Mouse (Mus musculus): ENCODE measurements around the gene Fam131c.

The Fam131c gene

DNA sequence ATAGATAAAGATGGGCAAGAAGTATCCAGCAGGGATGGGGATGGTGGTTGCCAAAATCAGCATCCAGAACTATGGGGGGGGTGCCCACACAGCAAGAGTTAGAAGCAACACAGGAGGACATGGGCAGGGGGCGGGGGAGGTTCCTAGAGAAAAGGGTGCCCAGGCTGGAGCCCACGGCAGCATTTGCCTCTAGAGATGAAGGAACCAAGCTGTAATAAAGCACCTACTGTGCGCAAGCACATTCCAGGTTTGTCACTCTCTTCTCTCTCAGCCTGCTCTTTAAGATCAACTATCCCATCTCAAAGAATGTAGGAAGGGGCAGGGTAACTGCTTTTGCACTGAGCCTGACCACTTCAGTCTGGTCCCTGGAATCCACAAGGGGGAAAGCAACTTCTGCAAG lies 40.6 kb downstream of the Fam131c start:
- DNase-seq (ENCODE audit: low spot score in 2 of 2), result no peak

DNA sequence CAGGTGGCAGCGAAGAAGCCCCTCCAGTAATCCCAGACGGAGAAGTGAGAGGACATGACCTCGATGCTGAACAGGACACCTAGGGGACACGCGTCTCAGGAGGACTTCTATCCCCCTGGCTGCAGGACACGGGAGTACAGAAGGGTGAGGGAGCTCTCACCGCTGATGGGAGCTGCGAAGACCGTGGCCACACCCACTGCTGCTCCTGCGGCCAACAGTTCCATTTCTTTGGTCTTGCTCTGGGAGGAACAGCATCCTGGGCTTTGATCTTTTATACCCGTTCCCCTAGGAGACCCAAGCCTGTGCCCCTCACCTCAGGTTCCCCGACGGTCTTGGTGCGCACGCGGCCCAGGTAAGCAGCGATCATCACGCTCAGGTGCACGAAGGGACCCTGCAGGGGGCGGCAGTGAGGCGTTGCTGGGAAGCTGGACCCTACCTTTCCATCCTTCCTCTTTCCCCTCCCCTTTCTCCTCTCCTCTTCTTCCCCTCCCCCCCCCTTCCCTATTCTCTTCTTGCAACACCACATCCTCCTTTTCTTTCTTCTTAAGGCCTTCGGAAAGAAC lies 43.5 kb downstream of the Fam131c start:
- DNase-seq (ENCODE audit: low spot score in 2 of 2), result no peak

DNA sequence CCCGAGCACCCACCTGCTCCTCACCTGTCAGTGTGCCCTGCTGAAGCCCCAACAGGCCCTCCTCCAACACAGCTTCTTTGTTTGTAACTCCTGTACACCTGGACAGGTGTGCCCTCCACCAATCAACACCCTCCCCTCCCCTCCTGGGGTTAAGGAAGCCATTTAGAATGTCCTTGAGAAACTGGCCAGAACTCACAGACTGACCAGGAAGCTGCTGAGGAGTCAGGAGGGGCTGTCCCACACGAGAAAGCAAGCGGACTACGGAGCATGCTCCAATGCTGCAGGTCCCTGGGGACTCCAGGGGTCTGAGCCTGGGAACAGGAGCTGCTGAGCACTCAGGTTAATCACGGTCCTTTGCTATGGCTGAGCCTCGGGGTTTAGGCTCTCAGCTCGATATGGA lies 47.9 kb downstream of the Fam131c start, which contains the start of gene Clcnkb:
TSS of gene Clcnkb (minus strand) at position 91 of the 400 bp plus-strand sequence.
- DNase-seq (ENCODE audit: low spot score in 2 of 2), result no peak

DNA sequence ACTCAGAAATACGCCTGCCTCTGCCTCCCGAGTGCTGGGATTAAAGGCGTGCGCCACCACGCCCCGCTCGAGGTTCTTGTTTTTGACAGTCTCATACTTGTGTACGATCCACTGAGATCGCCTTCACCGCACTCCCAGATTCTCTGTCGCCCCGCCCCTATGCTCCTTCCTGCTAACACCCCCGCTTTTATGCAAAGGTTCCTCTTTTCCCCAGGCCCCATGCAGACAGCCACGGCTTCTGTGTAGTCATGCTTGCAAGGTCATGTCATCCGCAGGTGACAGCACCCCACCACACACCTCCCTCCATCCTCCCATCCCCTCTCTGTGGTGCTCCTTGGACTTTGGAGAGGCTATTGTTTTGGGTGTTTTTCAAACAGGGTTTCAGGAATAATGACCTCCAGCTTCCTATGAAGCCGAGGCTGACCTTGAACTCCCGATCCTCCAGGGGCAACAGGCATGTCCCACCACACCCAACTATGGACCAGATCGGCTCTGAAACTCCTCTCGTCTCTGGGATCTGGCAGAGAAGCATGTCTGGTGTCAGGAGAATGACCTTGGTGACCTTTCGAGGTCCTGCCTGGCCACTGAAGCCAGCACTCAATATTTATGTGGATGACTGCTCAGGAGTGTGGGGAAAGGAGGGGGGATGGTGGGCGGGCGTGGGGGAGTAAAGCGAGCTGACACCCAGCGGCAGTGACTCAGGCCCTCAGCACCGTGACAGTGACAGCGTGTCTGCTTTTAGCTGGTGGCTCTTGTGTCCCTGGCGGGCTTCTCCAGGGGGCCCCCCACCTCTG lies 51.6 kb downstream of the Fam131c start:
- DNase-seq (ENCODE audit: low spot score in 2 of 2), result peak; percentile 29 to 44

DNA sequence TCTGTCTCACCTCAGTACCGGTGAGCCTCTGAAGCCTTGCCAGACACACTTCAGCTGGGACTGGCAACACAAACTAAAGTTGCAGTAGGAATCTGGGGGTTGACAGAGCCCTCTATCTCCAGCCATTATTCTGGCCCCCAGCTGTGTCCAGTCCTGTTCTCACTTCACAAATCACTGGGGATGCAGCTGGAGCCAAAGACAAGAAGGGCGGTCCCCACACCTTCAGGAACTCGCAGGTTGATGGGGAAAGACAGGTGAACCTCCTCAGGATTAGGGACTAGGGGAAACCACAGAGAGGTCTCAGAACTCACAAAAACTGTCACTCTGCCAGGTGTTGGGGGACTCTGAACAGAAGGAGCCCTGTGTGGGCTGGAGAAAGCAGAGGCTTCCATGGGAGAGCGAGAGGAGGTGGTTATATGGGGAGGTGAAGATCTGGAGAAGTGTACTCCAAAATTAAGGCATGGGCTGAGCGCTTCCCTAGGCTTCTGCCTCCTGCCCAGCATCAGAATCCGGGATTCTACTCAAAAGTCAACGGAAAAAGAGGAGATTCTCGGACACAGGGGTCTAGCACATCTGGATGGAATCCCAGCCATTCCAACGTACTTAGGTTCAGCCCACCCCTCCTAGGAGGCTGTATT lies 52.3 kb downstream of the Fam131c start, which contains the start of gene Hspb7:
TSS of gene Hspb7 (plus strand) at position 588 of the 638 bp plus-strand sequence.
- peak in 1 of 2 experiments; percentile 5 for DNase-seq (ENCODE audit: low spot score in 2 of 2)

DNA sequence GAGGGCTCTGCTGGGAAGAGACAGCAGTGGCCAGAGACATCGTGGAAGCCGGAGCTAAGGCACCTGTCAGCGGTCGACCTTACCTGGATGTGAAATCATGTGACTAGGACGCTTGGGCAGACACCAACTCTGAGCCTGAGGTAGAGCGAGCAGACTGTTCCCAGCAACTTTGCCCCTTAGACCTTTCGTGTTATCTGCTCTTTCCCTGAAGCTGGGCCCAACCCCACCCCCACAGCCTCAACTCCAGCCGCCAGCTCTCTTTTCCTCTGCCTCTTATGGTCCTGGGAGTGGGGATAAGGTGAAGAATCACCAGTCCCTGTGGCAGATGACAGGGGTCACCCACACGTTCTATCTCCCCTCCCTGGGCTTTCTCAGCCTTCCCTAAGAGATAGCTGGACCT lies 52.9 kb downstream of the Fam131c start:
- no peak for DNase-seq (ENCODE audit: low spot score in 2 of 2)

DNA sequence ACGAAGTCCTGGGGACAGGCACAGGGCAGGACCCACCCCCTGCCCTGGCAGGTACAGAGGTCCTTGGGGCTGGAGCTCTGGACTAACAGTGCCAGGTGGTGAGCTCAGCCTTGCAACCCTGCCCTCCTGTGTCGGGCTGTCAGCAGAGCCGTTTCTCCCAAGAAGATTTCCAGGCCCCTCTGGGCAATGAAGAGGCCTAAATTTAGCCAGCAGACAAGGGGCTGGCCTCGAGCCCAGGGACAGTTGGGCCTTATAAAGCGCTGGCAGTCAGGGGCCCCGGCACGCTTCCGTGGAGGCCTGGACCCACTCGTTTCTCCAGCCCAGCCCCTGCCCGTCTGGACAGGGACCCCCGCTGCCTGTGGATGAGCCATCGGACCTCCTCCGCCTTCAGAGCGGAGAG lies 53.4 kb downstream of the Fam131c start:
- no peak for DNase-seq (ENCODE audit: low spot score in 2 of 2)

DNA sequence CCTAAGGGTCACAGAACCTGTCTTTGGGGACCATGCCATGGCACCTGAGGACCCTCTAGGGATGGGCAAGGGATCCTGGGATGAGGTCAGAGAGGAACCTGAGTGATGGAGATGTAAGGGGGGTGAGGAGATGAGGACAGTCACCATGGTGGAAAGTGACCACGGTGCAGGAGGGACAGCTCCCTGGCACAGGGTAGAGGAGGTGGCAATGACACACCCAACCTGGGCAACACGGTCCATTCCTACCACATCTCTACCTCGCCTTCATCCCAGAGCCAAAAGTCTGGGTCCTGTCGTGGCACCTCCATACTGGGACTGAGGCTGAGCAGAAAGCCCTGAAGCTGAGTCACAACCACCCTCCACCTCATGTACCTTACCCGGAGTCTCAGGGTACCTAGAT lies 54.8 kb downstream of the Fam131c start:
- DNase-seq (ENCODE audit: low spot score in 2 of 2), result no peak

DNA sequence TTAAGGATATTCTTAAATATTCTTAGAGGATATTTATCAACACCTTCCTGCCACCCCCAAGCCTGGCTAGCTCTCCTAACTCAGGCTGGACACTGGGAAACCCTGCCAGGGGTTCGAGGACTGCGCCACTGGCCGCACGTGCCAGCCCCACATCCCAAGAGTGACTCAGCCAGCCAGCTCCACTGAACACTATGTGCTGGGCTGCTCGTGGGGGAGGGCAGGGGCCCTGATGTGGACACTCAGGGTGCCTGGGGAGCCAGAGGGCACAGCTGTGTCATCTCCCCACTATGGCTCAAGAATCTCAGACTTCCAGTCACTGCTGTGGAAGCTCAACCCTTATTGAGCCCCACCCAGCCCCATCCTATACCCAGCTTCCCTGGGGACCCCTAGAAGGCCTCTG lies 55.3 kb downstream of the Fam131c start:
- DNase-seq (ENCODE audit: low spot score in 2 of 2), result no peak

DNA sequence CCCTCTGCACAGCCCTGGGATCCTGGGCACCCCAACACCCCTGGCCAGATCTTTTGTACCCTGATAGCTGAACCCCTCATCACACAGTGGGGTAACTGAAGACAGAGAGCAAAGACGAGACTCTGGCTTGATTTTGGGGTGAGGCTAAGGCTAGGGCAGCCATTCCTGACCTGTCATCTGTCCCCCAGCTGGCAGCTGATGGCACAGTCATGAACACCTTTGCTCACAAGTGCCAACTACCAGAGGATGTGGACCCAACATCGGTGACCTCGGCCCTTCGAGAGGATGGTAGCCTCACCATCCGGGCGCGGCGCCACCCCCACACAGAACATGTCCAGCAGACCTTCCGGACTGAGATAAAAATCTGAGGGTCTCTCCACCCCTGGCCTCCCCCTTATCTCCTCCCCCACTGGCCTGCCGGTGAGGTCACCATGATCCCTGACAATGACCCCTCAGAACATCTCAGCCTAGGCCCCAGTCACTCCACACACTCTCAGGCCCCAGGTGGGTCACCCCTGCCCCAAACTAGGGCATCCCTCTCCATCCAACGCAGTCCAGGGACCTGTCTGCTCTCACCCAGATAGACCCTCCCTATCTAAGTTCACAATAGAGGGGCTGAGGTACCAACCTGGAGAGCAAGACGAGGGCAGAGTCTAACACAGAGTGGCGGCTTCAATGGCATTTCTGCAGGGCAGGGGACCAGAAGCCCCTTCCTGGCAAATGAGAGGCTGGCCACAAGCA lies 55.8 kb downstream of the Fam131c start:
- no peak for DNase-seq (ENCODE audit: low spot score in 2 of 2)

DNA sequence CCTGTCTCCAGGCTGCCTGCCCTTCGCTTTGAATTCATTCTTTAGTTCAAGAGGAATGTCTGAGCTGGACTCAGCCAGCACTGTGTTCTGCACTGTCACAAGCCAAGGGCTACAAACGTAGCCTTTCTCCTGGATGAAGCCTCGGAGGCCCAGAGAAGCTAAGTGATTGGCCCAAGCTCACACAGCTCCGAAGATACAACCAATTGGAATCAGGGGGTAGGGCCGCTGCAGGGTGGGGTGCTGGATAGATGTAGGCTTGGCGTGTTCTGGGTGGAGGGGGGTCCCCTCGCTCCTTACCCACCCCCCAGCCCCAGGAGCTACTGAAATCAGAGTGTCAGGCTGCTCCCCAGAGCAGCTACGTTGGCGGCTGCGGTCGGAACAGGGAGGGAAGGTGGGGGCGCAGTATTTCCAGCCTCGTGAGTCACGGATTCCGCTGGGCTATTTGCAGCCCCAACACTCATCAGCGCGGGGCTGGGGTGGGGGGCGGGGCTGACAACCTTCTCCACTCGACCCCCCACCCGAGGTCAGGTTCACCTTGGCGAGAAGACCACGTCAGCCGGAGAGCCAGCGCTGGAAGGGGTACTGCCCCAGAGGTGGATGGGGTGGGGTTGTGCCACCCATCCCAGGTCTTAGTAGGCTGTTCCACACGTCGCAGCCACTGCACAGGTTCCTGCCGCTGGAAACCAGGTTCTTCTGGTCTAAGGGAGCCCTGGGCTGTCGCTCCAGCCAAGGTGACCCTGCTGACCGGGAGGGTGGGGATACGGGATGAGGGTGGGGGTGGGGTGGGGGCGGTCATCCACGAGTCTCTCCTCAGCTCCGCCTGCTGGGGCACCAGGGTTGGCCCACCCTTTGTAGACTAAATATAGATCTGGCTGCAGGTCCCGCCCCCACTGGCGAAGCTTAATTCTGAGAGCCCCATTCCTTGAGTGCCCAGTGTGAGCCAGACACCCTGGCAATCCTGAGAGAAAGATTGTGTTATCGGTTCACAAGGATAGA lies 57.8 kb downstream of the Fam131c start:
- peak; percentile 79 to 80 for DNase-seq (ENCODE audit: low spot score in 2 of 2)

DNA sequence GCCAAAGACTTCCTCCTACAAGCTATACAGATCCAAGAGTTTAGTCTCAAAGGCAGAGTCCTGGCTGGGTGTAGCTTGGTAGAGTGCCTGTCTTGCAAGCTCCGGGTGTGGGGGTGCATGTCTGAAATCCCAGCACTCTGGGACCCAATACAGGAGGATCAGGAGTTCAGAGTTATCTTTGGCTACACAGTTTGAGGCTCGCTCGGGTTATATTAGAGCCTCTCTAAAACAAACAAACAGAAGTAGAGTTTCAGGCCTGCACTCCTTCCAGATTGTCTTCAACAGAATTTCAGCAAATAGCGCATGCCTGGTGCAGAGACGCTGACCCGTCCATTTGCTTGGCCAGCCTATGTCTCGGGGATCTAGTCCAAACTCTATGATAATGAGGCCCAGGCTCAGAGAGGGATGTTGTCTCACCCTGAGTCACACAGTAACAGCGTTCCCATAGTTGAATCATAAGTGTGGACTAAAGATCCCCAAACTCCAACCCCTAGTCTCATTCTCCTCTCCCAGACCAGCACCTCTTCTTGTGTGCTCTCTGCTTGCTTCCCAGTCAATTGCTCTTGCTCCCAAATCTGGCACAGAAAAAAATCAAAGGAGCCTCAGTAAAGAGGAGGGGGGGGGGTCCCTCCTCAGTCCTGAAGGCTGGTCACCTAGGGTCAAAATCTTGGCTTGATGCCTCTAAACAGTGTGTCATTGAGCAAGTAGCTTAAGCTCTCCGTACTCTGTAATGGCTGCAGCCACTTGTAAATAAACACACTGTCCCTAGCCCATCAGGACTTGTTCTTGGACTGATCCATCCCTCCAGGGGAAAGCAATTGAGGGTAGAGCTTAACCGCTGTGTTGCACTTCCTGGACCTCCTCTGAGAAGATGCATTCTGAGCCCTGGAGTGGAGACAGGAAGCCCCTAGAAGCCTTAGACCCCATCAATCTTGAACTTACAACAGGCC lies 59.1 kb downstream of the Fam131c start:
- DNase-seq (ENCODE audit: low spot score in 2 of 2), result no peak

DNA sequence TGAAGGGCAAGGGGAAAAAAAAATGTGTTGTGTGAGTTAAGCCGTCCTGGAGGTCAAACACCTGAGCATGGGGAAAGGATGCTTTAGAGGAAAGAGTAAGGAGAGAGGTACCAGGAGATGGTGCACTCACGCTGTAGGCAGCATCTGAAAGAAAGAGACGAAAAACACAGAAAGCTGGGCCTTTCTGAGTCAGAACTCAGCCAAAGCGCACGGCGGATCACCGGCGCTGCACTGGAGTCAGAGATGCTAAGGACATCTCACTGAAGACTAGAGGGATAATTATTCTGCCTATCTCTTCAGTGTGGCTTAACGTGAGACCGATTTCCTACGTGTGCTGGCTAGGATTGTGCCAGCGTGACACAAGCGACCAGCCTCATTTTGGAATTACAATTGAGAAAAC lies 59.9 kb downstream of the Fam131c start:
- no peak for DNase-seq (ENCODE audit: low spot score in 2 of 2)

DNA sequence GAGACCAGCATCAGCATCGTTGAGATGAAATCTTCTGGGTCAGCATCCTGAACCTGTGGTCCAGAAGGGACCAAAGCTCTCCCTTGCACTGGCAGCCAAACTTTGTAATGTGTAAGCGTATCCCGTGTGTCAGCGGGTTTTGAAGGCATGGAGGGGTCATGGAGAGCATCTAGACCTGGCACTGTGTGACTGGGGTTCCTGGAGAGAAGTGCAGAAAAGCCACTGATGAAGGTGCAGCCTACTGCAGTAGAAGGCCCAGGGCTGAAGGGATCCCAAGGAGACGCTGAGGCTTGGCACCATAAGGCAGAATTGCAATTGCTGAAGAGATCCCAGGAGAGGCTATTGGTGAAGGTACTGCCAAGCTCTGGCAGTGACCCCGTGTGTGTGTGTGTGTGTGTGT lies 61.4 kb downstream of the Fam131c start:
- no peak for DNase-seq (ENCODE audit: low spot score in 2 of 2)

DNA sequence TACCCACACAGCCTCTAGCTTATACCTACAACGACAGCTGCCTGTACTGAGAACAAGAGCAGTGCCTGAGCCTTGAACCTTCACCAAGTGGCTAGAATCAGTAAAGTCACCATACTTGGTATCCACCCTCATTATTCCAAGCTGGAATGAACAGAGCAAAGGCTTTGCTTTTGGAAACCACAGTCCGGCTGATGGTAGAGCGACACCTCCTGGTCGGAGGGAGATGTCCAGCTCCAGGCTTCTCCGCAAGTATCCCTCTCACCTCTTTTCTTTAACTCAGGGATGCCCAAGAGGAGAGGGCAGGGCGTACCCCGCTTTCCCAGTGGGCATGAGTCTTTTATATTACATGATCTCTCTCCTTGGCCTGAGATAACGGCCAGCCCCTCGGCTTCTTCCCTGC lies 61.8 kb downstream of the Fam131c start:
- peak in 1 of 2 experiments; percentile 39 for DNase-seq (ENCODE audit: low spot score in 2 of 2)

DNA sequence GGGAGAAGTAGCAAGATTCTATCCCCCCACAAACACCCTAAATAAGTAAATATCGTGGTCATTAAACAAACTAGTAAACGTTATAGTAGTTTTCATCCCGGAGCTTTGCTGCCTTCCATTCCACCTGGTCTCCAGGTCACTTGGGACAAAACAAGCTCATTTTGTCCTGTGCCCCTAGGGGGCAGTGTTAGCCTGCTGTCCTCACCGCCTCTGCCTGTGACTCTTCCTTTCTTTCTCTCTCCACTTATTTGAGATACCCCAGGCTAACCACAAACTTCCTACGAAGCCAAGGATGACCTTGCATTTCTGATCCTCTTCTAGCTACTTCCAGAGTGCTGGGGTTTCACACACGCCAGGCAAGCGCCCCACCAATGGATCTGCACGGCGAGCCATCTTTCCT lies 63.0 kb downstream of the Fam131c start:
- peak; percentile 68 to 75 for DNase-seq (ENCODE audit: low spot score in 2 of 2)

DNA sequence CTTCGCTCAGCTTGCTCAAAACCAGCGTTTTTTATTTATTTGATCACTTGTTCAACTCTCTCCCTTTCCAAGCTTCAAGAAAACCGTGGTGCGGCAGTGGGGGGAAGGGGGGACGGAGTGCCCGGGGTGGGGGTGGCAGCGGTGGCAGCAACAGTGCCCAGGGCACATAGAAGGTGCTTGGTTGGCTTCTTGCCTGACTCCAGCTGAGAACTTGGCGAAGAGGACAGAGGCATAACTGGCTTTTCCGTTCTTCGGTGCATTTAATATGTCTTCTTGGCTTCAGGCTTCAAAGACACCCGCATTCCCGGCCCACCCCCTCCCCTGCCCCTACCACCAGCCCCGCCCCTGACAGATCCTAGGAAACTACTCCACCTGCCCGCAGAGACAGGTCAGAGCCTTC lies 64.6 kb downstream of the Fam131c start:
- no peak for DNase-seq (ENCODE audit: low spot score in 2 of 2)

DNA sequence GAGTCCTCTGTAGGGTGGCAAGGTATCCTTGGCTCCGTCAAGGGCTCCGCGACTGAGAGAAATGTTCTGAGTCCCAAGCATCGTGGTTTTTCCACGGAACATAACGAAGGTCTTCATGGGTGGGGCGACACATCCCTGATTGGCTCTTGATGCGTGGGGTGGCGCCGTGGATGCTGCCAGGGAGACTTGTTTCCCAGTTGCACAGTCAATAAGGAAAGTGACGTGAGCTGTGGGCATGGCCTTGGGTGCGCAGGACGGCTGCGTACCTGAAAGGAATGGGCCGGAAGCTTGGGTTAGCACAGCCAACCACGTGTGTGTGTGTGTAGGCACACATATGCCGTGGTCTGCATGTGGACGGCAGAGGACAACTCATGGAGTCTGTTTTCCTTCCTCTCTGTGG lies 65.2 kb downstream of the Fam131c start:
- no peak for DNase-seq (ENCODE audit: low spot score in 2 of 2)

Measured in right cerebral cortex, adult 2 months (tissue).